Mouse (Mus musculus) gastrocnemius, postnatal 25 days (tissue): ENCODE measurements around the gene Krt20. TPM values are rescaled to one million over a fixed set of nuclear protein-coding genes. Genes with fewer than 3 reads are reported as not detected.

ENCODE experiments used
- DNase-seq: peaks from one replicate; pipeline ENCODE4 v3.0.0; 2022
- total RNA-seq, 2 experiments: library from RNA; stranded (reverse); gene quantifications; 1 replicate in 1 of 2; 2 replicates in 1 of 2; pipeline ENCODE4 v1.2.3; 2021

Gene Krt20
- total RNA-seq, 2 experiments from 2014 or later = not detected

DNA sequence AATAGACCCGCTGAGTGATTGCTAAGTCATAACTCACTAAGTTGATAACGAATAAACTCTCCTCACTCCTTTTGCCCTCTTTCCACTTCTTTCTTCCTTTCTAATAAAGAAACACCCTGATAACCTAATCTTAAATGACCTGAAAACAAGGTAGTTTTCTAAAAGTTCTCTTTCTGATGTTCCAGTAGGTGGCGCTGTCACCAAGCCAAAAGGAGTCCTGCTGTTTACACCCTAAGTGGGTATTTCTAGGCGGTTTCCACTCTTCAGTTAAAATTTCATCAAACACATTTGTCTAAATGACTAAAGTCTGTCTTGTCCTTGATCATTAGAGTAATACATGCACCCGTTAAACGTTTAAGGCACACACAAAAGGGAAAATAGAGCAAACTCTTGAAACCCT is 24.7 kb downstream of the Krt20 start:
- DNase-seq = no peak

DNA sequence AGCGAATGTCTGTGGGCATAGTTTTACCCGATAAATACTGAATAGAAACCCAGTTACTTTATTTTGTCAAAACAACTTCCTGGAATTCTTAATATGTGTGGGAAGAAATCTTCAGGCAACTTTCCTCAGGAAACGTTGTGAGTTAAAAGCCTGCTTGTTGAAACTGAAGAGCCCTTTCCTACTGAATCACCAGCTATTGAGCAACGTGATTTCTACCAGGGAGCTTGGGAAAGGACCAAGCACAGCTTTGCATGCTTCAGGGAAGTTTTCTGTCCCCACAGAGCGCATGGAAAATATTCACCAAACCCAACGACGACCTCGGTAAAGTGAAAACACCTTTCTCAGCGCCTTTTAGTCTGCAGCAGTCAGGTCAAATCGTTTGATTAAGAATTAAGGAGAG is 31.8 kb downstream of the Krt20 start:
- DNase-seq = no peak

DNA sequence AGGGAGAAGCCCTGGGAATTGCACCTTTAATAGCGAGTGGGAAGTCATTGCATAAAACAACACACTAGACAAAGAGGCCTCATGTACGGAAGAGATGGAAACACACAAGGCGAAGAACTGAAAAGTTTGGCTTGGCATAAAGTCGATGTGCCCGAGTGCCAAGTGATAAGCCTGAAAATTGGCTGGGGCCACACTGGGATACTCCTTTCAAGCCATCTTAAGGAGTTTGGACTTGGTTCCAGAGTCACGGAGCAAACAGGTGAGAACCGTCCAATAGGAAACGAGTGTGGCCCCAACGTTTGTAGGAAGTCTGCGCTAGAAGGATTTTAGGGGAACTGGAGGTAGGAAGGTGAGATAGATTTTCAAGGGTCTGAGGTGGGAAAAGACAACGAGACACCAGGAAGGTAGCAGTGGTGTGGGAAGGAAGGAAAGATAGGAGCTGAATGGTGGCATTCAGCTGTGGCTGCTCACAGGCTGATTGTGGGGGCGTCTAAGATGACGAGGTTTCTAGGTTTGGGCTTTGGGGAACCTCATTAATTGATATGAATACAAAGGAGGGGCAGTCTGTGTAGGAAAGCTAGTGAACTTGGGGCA is 37.9 kb downstream of the Krt20 start:
- no peak for DNase-seq

DNA sequence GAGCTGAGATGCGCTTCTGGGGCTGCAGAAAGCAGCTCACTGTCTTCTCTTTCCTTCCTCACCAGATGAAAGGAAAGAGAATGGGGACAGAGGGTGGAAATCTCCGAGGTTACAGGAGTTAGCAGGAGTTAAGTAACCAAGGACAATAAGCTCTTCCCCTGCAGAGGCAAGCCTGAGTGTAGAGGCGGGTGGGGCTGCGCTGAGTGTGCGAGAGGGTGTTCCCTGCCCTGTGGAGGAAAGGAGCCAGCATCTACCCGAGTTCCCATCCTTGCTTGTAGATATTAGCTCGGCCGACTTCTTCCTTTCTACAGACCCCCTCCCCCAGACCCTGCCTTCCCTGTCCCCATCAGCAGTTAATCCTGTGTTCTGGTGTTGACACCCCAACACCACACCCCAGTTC is 39.1 kb downstream of the Krt20 start:
- no peak for DNase-seq

DNA sequence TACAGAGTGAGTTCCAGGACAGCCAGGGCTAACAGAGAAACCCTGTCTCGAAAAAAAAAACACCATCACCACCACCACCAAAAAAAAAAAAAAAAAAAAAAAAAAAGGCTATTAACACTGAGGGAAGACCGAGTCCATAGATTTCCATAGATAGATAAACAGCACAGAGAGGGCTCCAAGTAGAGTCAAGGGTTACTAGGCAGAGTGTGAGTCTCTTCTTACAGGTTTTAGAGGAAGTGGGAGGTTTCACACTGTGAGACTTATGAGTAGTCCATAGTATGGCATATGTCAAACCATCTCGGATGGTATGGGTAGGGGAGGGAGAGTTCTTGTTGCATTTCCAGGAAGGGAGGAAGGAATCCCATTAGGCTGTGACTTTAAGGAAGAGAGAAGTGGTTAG is 39.9 kb downstream of the Krt20 start:
- DNase-seq = no peak

DNA sequence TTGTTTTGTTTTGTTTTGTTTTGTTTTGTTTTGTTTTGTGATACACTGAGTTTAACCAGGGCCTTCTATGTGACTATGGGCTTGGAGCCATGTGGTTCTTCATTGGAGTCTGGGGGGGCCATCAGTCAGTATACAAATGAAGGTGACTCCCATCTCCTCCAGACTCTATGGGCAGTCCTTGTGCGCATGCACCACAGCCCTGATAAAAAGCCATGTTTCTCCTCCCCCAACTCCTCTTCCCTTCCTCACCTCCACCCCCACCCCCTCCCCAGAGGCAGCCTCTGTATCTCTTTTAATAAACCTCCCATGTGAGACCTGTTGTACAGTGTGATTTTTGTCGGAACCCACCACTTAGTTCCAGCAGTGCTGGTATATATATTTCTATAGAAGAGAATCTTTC is 41.3 kb downstream of the Krt20 start:
- DNase-seq = no peak

DNA sequence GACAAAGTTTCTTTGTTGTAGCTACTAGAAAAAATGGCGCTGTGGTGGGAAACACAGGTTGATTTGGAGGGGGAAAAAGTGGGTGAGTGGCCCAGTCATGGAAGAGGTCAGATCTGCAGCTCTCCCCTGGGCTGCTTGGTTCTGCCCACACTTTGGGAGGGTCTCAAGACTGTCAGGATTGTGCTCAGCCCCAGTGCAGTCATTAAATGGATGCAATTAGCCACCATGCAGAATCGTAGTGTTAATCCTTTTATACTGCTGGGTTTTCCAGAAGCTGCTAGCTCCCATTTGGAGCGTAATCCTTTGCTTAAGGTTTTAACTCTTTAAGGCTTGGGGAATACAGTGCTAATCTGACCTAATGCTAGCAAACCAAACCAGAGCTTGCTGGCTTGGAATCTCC is 41.9 kb downstream of the Krt20 start:
- no peak for DNase-seq

DNA sequence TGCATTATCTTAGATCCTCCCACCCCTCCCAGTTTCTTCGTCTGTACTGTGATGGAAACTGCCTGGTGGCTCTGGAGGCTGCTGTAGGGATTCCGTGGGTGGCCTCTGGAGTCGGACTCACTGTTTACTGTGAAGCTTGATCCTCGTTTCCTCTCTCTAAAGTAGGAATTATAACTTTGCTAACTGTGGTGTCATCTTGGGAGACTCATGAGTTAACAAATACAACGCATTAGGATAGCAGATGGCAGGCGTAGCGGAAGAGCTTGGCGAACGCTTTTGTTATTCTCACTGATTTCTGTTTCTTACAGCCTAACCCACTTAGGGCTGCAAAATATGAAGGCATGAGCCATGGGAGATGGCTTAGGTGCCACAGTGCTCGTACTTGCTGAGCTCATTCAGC is 45.5 kb downstream of the Krt20 start:
- no peak for DNase-seq

DNA sequence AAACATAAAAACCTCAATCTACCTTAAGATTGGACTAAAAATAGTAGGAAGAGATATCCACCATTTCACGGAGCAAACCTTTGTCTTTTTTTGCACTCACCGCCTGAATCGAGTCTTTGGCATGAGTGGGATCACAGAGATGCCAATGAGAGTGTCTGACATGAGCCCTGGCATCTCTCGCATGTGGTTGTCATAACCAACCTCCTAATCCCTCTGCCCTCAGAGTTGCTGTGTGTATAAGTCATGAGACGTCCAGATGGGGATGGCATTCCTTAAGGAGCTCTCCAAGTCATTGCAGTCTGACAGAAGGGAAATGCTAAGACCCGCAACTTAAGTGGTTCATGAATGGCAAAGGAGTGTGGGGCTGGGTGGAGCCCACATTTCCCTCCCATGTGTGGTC is 46.6 kb downstream of the Krt20 start:
- DNase-seq = no peak

DNA sequence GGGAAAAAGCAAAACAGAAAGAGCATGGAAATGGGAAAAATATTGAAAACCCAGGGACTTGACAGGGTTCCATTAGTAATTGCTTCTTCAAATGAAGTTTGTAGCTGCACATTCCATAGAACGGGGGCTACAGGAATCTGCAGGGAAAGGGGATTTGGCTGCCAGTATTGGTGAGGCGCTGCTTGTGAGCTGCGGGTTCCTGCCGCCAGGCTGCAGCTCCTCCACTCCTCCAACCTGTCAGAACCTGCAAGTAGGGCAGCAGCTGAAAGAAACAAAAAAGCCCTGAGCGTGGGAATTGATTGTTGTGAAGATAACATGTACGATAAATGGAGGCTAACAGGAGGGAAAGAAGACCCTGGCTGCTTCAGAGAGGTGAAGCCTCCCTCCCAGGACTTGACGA is 47.1 kb downstream of the Krt20 start:
- no peak for DNase-seq

DNA sequence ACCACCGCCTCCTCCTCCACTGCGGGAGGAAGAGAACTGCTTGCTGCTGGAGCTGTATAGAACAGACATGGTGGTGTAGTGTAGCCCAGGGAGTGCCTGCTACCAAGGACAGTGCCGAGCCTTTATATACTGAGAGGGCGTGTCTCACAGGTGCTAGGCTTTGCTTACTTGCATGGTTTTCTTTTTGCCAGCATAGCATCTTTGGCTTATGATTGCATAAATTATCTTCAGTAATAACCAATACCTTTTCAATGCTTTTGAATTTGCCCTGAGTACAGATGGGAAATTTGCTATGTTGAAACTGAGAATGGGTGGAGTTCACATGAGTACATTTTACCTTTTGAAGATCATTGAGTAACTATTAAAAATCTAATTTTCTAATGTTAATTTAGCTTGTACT is 48.7 kb downstream of the Krt20 start, which contains the start of gene Krt10:
TSS of gene Krt10 (minus strand) at position 101 of the 400 bp plus-strand sequence.
- no peak for DNase-seq

DNA sequence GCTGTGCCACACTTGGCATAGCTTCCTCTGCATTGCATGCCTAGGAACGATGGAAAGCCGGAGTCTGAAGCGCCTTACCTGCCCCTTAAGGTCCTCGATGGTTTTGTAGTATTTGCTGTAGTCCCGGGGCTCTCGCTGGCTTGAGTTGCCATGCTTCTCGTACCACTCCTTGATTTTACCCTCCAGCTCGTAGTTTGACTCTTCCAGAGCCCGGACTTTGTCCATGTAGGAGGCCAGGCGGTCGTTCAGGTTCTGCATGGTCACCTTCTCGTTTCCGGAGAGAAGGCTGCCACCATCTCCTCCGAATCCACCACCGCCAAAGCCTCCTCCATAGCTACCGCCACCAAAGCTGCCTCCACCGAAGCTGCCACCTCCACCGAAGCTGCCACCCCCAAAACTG is 49.3 kb downstream of the Krt20 start:
- DNase-seq = no peak

DNA sequence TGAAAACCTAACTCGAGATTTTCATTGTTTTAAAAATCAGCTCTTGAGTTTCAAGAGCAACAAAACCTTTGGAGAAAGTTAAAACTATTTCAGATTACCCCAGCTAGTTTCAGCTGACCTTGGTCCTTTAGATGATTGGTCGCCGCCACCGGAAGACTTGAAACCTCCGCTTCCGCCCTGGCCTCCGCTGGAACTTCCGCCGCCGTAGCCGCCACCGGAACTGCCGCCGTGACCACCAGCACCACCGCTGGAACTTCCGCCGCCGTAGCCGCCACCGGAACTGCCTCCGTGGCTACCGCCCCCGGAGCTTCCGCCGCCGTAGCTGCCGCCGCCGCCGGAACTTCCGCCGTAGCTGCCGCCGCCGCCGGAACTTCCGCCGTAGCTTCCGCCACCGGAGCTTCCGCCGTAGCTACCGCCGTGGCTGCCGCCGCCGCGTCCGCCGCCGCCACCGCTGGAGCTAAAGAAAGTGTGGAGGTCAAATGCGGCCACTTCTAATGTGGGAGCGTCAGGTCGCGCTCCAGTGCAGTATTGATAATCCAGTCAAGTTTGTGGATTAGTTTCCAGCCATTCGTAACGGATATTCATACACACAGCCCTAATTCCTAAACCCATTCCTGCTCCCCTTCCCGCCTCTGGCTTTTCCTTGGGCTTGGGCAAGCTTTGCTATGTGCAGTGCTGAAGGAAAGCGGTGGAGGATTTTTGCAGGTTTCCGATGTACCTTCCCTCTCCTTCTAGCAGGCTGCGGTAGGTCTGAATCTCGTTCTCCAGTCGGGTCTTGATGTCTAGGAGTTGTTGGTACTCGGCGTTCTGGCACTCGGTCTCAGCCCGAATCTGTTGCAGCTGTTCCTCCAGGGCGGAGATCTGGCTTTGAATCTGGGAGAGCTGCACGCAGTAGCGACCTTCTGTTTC is 51.9 kb downstream of the Krt20 start:
- peak; percentile 91 for DNase-seq

DNA sequence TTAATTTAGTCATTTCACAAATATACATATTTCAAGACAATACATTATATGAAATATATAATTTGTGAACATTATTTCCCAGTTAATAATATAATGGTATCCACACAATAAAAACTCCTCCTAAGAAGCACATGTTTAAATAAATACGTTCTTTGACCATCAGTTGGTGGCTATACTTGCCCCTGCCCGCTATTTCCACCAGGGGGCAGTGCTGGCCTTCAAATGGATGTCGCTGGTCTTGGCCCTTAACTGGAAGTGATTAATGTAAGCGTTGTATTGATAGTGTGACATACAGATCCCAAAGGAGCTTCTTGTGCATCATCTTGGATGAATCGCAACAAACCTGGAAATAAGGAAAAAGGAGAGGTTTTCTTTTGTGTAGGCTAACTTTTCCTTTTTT is 58.4 kb downstream of the Krt20 start:
- peak; percentile 30 for DNase-seq

Other genes with a start within 250 kb of the Krt20 start
- 10 to 100 TPM; 30.4 to 31.3 TPM for gene Smarce1, start 207.1 kb downstream of the Krt20 start, total RNA-seq
- 1 to 10 TPM; 4.9 to 6.4 TPM for gene Krt222, start 194.1 kb downstream of the Krt20 start, total RNA-seq
- not detected for gene Krt24, start 152.9 kb downstream of the Krt20 start, total RNA-seq
- gene Krt25, start 115.2 kb downstream of the Krt20 start, total RNA-seq = not detected
- not detected for gene Krt26, start 100.2 kb downstream of the Krt20 start, total RNA-seq
- not detected for gene Krt27, start 87.0 kb downstream of the Krt20 start, total RNA-seq
- gene Krt28, start 63.2 kb downstream of the Krt20 start, total RNA-seq = not detected
- gene Krt10, start 48.8 kb downstream of the Krt20 start, total RNA-seq = 1 to 10 TPM; 4.0 to 5.5 TPM
- gene Krt12, start 15.9 kb downstream of the Krt20 start, total RNA-seq = not detected
- not detected for gene Krt23, start 55.0 kb upstream of the Krt20 start, total RNA-seq
- not detected for gene Krt39, start 83.2 kb upstream of the Krt20 start, total RNA-seq
- gene Krt40, start 105.0 kb upstream of the Krt20 start, total RNA-seq = not detected
- not detected for gene Krtap3-3, start 112.7 kb upstream of the Krt20 start, total RNA-seq
- not detected for gene Krtap3-2, start 118.7 kb upstream of the Krt20 start, total RNA-seq
- not detected for gene Gm11939, start 121.3 kb upstream of the Krt20 start, total RNA-seq
- not detected for gene Krtap3-1, start 128.5 kb upstream of the Krt20 start, total RNA-seq
- not detected for gene Krtap1-5, start 142.9 kb upstream of the Krt20 start, total RNA-seq
- gene Krtap1-4, start 145.5 kb upstream of the Krt20 start, total RNA-seq = not detected
- not detected for gene Krtap1-3, start 153.2 kb upstream of the Krt20 start, total RNA-seq
- gene Krtap9-3, start 160.0 kb upstream of the Krt20 start, total RNA-seq = not detected
- not detected for gene Gm11938, start 165.2 kb upstream of the Krt20 start, total RNA-seq
- gene Gm11937, start 172.0 kb upstream of the Krt20 start, total RNA-seq = not detected
- not detected for gene Krtap2-4, start 176.7 kb upstream of the Krt20 start, total RNA-seq
- not detected for gene Gm11562, start 182.3 kb upstream of the Krt20 start, total RNA-seq
- gene Krtap4-1, start 190.1 kb upstream of the Krt20 start, total RNA-seq = not detected
- not detected for gene Krtap4-2, start 196.9 kb upstream of the Krt20 start, total RNA-seq
- gene Krtap4-7, start 205.9 kb upstream of the Krt20 start, total RNA-seq = not detected
- not detected for gene Gm11555, start 212.1 kb upstream of the Krt20 start, total RNA-seq
- not detected for gene Gm11563, start 220.8 kb upstream of the Krt20 start, total RNA-seq
- not detected for gene Krtap4-6, start 227.8 kb upstream of the Krt20 start, total RNA-seq